Mouse (Mus musculus) cerebellum, adult 2 months (tissue): ENCODE data around the gene Fbln5. TPM values are rescaled to one million over a fixed set of nuclear protein-coding genes. Genes with fewer than 3 reads are reported as not detected.

Experiments used
- DNase-seq, 2 experiments: peaks; one replicate each; pipeline ENCODE4 v3.0.0; 2021
- H3K27ac ChIP-seq: fragments of 200-500 bp; 2 replicates; pipeline ENCODE4 v1.5.1; 2012; ENCODE audit warnings: low read length, control low read depth, inconsistent platforms; ENCODE audit not compliant: insufficient read depth
- H3K27me3 ChIP-seq: fragments of 200-500 bp; 2 replicates; pipeline ENCODE4 v1.6.1; 2012; ENCODE audit warnings: inconsistent platforms, mild to moderate bottlenecking, low read length, moderate library complexity; ENCODE audit not compliant: control insufficient read depth, insufficient read depth
- H3K4me1 ChIP-seq: fragments of 200-500 bp; 2 replicates; pipeline ENCODE4 v1.6.1; 2011; ENCODE audit warnings: low read length; ENCODE audit not compliant: control insufficient read depth, insufficient read depth
- H3K4me3 ChIP-seq: fragments of 200-500 bp; replicated peaks from 2 replicates; pipeline ENCODE3; 2011; ENCODE audit warnings: mild to moderate bottlenecking, low read depth, low read length, control low read depth; ENCODE audit not compliant: insufficient read depth
- CTCF ChIP-seq: fragments of 200-500 bp; IDR thresholded peaks from 2 replicates; pipeline ENCODE4 v1.5.1; 2011; ENCODE audit warnings: low read depth, mild to moderate bottlenecking, control low read depth, low read length, moderate library complexity, borderline replicate concordance; ENCODE audit not compliant: insufficient read depth
- POLR2A ChIP-seq: fragments of 200-500 bp; IDR thresholded peaks from 2 replicates; pipeline ENCODE4 v1.6.1; 2011; ENCODE audit warnings: low read length, control low read depth, borderline replicate concordance; ENCODE audit not compliant: insufficient read depth
- WGBS: fragments of 180-500 bp; shearing (Covaris S2); methylation state at CpG from one replicate; pipeline ENCODE4 v1.1.7; 2018; 5-methylcytosine and 5-hydroxymethylcytosine counted together
- polyA plus RNA-seq: library from polyadenylated mRNA; depleted of rRNA; stranded (reverse); fragments of >200 nt; gene quantifications from 2 replicates; pipeline ENCODE4 v1.2.3, GENCODE M21; 2012

Gene Fbln5
- polyA plus RNA-seq, 1 experiment: 8.2 TPM

DNA sequence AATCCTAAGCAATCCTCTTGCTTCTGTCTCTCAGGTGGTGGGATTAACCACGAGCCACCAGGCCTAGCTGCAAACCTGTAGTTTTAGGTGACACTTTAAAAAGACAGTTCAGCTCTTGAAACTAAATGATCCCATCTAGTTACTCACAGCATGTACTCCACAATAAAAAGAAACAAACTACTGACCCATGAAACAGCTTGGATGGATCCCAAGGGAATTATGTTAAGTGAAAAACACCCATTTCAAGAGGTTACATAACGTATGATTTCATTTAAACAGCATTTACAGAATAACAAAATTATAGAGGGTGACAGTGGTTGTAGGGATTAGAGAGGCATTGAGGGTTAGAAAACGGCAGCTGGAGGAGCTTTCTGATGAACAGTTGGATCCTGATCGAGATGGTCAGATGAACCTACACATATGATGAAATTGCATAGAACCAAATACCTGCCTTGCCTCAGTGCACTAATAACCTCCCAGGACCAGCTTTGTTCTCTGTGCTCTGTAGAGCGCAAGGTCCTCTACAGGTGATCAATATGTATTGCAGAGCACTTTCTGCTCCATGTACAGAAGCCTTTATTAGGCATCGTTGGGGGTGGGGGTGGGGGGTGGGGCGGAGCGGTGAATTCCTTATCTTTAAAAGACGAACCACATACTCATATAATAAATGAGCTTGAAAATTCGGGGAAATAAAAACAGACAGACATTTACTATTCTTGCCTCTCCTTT lies 17.9 kb upstream of the Fbln5 start:
- Histone ChIP-seq H3K27me3 (no peaks in the 10 kb centered on the region), H3K27ac (no peak overlapping the region), H3K4me3 (no peak overlapping the region), H3K4me1 (no peaks in the 10 kb centered on the region)
- TF ChIP-seq POLR2A: no peak
- TF ChIP-seq CTCF: no peak
- no peak for DNase-seq
- 85% methylated on average over 10 of the region's 10 CpGs for WGBS

DNA sequence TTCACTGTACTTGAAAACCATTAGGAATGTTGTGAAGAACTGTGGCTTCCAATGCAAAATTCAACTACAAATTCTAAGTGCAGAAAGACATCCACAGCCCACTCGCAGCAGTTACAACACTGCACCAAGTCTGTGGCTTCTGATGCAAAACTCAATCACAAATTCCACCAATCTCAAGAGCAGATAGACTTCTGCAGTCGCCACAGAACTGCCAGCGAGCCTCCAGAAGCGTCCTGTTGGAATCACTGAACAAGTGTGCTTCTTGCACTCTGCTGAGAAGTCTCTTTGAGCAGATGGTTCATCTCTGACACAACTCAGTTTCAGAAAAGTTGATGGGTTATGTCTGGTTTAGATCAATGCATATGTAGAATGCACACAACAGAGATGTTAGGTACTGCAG lies 15.9 kb upstream of the Fbln5 start:
- Histone ChIP-seq H3K27ac (no peak overlapping the region), H3K4me3 (no peak overlapping the region), H3K27me3 (no peaks in the 10 kb centered on the region), H3K4me1 (no peaks in the 10 kb centered on the region)
- 92% methylated on average over 4 of the region's 4 CpGs for WGBS
- no peak for DNase-seq
- TF ChIP-seq CTCF (no peak), POLR2A (no peak)

DNA sequence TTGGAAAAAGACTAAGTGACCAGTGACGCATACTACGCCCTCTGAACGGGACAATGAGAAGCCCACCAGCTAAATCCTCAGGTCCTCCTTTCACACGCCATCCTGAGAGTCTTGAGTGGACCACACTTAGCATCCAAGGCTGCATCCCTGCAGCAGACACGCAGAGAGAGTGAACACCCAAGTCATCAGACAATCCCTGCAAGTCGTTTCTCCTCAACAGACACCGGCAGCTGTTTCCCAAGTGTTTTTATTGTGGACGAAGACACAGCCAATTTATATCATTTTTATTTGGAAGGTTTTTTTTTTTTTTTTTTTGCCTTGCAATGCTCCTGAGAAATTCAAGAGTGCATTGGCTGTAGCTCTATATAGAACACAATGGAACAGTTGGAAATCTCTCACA lies 14.9 kb upstream of the Fbln5 start:
- Histone ChIP-seq H3K27me3 (no peaks in the 10 kb centered on the region), H3K27ac (no peak overlapping the region), H3K4me3 (no peak overlapping the region), H3K4me1 (no peaks in the 10 kb centered on the region)
- DNase-seq: no peak
- WGBS: 90% methylated on average over 8 of the region's 8 CpGs
- TF ChIP-seq POLR2A (no peak), CTCF (no peak)

DNA sequence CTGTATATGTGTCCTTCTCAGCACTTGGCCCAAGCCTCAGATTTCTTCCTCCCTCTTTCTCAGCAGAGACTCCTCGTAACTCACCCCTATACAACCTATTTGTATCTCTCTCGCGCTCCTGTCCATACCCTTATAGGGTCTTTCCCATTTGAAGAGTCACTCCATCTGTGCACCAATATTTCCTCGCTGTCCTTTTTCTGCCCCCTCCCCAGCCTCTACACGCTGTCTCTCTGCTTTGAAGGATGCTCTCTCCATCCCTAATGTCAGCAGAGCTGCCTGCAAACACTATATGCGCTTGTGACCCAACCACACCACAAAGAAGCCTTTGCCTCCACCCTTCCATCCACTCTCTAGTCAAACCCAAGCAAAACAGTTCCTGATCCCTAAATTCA lies 14.3 kb upstream of the Fbln5 start:
- no peak overlapping the region for H3K4me3 ChIP-seq
- H3K27me3 ChIP-seq: no peaks in the 10 kb centered on the region
- H3K4me1 ChIP-seq: no peaks in the 10 kb centered on the region
- TF ChIP-seq POLR2A: no peak
- TF ChIP-seq CTCF: no peak
- no peak overlapping the region for H3K27ac ChIP-seq
- DNase-seq: no peak
- 96% methylated on average over 6 of the region's 6 CpGs for WGBS

DNA sequence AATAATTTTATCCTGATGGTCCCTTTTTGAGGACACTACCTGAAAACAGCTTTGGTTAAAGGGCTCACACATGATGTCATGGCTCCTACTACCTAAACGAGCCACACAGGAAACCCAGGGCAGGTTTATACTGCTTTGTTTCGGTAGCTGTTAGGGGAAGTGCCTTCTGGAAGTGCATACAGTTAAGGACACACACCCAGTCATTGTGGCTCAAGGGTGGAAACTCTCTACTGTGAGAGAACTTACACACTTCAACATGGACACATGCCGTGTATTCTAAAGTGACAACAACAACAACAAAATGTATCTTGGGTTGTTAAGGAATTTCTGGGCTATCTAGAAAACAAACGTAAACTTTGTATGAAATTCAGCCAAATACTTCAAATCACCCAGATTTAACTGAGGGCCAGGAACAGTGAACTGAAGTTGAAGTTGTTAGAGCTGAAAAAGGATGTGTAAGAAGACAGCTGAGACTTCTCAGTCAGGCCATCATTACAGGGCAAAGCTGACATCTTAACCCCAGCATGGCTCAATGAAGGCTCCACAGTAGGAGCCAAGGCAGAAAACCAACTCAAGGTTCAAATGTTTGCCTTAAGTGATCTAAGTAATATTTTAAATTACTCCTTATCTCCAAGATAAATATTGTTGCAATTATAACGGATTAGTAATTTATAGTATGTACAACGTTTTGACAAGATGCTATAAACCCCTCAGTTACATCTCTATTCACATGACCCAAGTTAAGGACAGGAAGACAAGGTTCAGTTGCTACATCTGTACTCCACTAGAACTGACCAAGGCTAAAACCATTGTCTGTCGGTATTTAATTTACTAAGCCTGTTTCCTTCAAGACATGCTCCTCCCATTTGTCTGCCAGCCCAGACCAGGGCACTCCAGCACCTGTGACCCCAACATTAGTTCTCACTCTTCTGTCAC lies 13.6 kb upstream of the Fbln5 start:
- Histone ChIP-seq H3K4me3 (no peak overlapping the region), H3K27me3 (no peaks in the 10 kb centered on the region), H3K27ac (no peak overlapping the region), H3K4me1 (no peaks in the 10 kb centered on the region)
- 93% methylated on average over 7 of the region's 7 CpGs for WGBS
- no peak for DNase-seq
- no peak for TF ChIP-seq POLR2A

- H3K4me3 ChIP-seq: no peak overlapping the region
- H3K27me3 ChIP-seq: no peaks in the 10 kb centered on the region
- DNase-seq: no peak
- H3K4me1 ChIP-seq: no peaks in the 10 kb centered on the region
- no peak overlapping the region for H3K27ac ChIP-seq
- no peak for TF ChIP-seq CTCF
- TF ChIP-seq POLR2A: no peak
- WGBS: 52% methylated on average over 4 of the region's 4 CpGs
These were observed 12.4 kb upstream of the Fbln5 start for GRCm38 (mm10) chr12:101831221-101831620.

DNA sequence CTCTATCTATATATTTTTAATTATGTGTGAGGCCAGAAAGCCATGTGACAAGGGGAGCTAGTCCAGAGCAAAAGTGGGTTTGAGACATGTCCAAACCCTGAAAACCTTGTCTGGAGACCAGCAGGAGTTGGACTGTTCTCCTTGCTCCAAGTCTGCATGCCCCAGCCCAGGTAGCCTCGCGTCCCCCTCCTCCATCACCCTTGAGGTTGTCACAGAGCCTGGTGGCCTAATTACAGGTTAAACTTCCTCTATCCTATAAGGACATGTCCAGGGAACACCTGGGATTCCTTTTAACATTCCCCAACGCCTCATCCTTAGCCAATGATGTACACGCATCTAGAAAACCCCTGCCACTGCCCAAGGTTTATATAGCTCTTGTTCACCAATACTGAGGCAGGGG lies 4.3 kb upstream of the Fbln5 start:
- Histone ChIP-seq H3K27me3 (peaks cover 1% of the 10 kb centered on the region; the same call in 1 of the 2 replicates), H3K27ac (no peak overlapping the region), H3K4me3 (no peak overlapping the region), H3K4me1 (no peaks in the 10 kb centered on the region)
- TF ChIP-seq POLR2A: no peak
- no peak for TF ChIP-seq CTCF
- DNase-seq: no peak
- 96% methylated on average over 4 of the region's 4 CpGs for whole genome bisulfite sequencing

GRCm38 (mm10) chr12:101821596-101821995 lies 2.7 kb upstream of the Fbln5 start:
- no peak for DNase-seq
- Histone ChIP-seq H3K4me1 (no peaks in the 10 kb centered on the region), H3K27me3 (peaks cover 1% of the 10 kb centered on the region; the same call in 1 of the 2 replicates), H3K27ac (no peak overlapping the region), H3K4me3 (no peak overlapping the region)
- 64% methylated on average over 3 of the region's 3 CpGs for WGBS
- TF ChIP-seq POLR2A: no peak
- no peak for TF ChIP-seq CTCF

- no peak overlapping the region for H3K4me3 ChIP-seq
- peaks cover 9% of the 10 kb centered on the region for H3K4me1 ChIP-seq
- TF ChIP-seq CTCF: no peak
- TF ChIP-seq POLR2A: no peak
- 79% methylated on average over 9 of the region's 9 CpGs for WGBS
- no peak for DNase-seq
- H3K27ac ChIP-seq: no peak overlapping the region
- H3K27me3 ChIP-seq: peaks cover 1% of the 10 kb centered on the region; the same call in 1 of the 2 replicates
These were observed 715 bp upstream of the Fbln5 start for GRCm38 (mm10) chr12:101819570-101819969.
